Mouse (Mus musculus) layer of hippocampus, postnatal 36 days (tissue): Measurements from ENCODE around the gene Mpp2. TPM values are rescaled to one million over a fixed set of nuclear protein-coding genes. Genes with fewer than 3 reads are reported as not detected.

Source experiments
- DNase-seq, 2 experiments: peaks; one replicate each; pipeline ENCODE4 v3.0.0; 2022
- total RNA-seq, 2 experiments: library from RNA; stranded (reverse); gene quantifications; 2 replicates each; pipeline ENCODE4 v1.2.3; 2021

The Mpp2 gene
- 100 to 1,000 TPM; 138 to 139 TPM for total RNA-seq

DNA sequence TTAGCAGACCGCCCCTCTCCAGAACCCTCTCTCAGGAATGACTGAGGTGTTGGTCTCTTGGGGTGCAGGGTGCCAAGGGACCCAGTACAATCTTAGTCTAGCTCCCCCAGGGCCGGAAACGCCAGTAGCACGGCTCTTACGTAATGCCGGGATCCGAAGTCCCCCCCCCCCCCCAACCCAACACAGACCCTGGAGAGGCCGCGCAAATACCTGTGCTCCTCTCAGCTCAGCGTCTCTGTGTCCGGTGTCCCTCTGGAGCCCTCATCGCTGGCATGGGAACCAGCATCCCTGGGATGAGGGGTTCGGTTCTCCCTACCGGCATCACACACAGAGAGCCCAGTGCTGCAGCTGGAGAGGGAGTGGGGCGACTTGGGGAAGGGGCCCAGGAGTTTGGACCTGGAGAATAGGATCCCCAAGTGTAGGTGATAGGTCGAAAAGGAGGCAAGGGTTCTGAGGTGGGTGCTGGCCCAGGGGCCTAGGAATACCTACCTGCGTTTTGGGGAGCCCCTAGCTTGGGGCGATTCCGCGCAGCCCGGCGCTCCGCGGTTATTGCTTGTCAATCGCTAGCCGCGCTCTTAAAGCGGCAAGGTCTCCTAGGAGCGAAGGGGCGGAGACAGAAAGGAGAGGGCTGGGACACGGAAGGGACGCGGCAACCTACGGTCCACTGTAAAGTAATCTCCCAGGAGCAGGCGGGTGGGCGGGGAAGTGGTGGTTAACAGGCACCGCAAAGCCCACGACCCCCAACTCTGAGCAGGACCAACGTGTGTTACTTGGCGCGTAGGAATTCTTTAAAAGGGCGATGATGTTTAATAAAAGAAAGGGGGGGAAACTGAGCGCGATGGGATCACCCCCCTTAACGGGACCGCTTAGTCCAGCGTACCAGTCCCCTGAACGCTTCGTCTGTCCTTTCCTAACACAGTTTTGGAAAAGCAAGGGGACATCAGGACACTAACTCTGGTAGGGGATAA is at the start of gene Mpp2:
Gene Mpp2 (minus strand): TSS at position 585 of the 968 bp plus-strand sequence.
- DNase-seq: peak; percentile 82

DNA sequence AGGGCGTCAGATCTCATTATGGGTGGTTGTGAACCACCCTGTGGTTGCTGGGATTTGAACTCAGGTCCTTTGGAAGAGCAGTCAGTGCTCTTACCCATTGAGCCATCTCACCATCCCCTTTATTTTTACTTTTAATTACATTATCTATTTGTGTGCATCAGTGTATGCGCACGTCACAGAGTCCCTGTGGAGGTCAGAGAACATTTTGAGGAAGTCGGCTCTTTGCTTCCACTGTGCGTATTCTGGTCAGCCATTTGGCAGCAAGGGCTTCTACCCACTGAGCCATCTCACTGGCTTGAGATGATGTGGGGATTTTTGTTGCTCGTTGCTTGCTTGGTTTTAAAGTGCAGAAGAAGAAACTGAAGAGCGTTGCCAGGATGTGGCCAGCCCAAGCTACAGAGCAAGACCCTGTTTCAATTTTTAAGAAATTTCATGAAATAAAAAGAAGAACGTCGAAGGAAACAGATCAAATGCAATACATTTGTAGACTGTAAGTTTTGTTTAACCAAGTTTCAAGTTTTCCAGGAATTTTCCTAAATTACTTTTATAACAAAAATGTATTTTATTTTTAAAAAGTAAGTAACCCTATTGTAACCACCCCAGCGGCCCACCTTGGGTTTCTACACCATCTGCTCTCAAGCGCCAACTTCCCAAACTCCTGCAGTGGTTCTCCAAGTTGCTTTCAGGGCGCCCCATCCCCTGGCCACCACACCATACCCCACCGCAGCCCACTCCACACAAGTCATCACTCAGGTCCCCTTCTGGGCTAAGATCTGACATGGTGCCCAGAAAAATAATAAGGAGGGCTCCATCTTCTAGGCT is 49.5 kb upstream of the Mpp2 start:
- DNase-seq: no peak

DNA sequence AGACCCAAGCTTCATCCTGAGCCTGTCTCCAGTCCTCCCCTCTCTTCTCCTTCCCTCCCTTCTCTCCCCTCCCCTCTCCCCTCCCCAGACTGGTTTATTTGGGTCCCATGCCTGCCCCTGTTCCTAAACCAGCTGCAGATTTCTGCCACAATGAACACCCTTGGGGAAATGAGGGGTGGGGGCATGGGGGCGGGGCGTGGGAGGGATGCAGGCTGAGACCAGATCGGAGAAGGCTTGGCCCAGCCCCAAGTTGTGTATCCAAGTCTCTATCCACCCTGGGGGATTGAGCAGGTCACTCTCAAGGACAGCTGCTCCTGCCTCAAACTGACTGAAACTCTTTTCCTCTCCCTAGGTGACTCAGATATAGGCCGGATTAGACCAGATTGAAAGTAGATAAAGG is 46.2 kb upstream of the Mpp2 start:
- no peak for DNase-seq

DNA sequence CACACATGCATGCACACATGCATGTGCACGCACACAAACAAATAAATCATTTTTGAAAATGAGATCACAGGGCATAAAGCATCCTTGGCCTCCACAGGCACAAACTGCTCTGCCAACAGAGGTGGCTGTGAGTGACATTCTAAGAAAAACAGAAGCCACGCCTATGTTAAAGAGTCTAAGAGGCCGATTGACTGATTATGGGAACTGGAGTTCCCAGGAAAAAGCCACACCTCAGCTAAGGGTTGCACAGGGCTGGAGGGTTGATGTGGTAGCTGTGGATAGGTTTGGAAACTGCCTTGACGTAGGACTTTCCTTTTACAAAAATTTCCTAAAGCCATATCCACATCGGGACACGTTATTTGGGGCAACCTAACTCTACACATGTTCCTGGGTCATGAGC is 29.1 kb upstream of the Mpp2 start:
- DNase-seq: no peak

DNA sequence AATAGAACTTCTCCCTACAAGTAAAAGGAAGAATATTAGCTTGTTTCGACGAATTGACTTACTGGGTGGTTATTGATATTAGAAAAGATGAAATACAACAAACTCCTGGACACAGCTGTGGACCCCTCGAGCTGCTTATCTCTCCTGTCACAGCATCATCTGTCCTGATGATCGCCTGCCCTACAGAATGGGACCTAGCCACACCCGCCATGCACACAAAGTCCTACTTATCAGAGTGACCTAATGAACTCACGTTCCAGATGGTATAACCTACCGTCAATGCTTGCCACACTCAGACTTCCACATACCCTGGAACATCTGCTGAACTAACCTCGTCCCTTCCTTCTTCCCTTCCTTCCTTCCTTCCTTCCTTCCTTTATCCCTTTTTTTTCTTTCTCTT is 27.9 kb upstream of the Mpp2 start:
- DNase-seq: no peak

DNA sequence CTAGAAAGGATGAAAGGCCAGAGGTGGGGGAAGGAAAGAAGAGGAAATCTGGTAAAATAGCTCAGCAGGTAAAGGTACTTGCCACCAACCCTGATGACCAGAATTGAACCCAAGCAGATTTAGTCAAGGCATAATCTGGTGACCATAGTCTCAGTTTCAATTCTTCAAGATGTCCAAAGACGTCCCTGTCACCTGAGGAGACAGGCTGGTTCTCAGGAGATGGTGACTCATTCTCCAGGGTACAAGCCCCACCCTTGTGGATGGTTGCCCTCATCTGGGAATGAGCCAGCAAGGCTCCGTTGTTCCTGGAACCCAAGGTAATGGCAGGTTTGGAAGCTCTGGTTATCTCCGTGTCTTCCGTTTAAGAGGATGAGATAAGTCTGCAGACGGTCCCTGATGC is 23.3 kb upstream of the Mpp2 start:
- DNase-seq: no peak

DNA sequence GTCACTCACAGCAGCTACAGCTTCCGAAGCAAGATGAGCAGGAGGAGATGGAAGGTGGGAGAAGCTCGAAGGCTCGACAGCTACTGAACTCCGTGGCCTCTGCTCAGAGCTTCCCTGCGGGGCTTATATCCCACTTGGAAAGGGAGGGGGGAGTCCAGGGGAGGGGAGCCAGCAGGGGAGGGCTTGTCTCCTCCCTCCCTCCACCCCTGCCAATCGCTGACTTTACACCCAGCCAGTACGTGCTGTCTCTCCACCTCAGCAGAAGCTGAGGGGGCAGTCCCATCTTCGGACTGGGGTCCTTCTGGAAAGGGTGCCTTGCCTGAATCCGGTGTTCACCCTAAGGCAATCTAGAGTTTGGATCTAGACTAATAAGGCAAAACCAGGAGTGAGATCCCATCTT is 19.4 kb upstream of the Mpp2 start, which contains the start of gene Pyy:
Gene Pyy (minus strand): TSS at position 101 of the 400 bp plus-strand sequence.
- DNase-seq: no peak

DNA sequence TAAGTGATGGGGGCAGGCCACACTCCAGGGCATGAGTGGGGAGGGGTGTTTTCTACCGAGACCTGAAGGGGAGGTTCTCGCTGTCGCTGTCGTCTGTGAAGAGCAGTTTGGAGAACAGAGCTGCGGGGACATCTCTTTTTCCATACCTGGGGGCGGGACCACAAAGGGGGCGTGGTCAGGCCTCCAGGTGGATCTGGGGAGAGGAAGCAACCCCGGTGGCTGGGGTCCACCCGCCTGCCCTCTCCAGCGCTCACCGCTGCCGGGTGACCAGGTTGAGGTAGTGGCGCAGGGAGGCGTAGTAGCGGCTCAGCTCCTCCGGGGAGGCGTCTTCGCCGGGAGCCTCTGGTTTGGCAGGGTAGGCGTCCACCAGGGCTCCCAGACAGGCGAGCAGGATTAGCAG is 18.6 kb upstream of the Mpp2 start:
- no peak for DNase-seq

DNA sequence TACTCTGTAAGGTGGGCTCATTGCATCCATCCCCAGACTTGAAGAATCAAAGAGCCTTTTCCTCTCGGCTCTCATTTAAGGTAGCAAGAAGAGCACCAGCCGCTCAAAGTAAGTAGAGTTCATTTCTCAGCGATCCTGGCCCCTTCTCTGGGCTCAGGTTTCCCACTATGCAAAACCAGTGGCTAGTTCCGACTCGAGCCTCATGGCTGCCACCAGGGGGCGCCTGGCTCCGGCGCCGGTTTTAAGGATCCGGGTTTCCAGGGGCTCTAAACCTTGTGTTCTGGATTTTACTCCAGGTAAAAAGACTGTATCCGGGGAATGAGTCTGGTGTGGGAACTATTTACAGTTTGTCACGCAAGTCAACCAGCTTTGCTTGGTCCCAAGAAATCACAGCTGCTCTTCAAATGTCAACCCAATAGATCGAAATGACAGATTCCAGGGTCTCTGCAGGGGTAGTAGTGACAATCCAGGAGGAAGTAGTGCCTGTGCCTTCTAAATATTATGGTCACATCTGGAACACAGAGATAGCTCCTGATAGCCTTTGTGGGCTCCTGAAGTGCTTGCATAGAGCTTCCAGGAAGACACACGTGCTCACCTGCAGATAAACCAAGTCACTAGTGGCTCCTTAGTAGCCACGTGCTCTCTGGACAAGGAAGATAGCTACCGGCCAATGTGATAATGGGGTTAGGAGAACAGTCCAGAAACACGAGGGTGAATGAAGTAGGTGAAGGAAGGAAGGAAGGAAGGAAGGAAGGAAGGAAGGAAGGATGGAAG is 14.4 kb upstream of the Mpp2 start:
- peak; percentile 37 to 49 for DNase-seq

DNA sequence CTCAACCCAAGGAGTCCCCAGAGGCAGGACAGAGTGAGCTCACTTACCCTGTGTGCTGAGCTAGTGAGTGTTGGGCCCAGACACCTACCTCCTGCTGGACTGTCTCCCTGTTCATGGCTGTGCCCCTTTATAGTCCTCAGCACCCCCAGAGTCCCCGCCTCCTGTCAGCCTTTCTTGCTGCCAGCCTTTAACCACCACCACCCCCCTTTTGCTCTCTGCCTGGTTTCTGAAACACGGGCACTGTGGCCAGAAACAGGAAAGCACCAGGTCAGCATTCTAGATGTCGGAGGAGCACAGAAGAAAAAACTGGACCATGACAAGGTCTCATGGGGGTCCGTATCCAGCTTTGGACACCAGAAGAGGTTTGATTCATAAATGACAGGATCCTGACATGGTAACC is 12.9 kb upstream of the Mpp2 start, which contains the start of gene Ppy:
Gene Ppy (minus strand): TSS at position 101 of the 400 bp plus-strand sequence.
- DNase-seq: no peak

DNA sequence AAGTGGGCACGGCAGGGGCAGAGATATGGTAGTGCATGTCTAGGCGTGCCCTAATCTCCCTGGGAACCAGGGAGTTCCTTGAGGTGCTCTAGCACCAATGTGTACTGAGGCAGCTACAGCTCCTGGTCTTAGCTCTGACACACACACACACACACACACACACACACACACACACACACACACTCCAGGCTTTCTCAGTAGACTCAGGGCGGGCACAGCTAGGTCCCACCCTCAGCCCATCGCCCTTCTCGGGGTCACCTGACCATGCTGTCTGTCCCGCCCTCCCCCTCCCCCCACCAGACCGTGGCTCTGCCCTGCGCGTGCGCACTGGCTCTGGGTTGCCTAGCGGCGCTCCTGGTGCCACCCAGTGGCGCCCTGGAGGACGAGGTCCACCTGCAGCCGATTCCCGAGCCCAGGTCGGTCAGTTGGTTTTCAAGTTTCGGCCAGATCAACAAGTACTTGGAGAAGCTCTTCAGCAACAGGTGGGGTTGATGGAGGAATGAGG is 8.6 kb upstream of the Mpp2 start:
- peak; percentile 64 to 66 for DNase-seq

DNA sequence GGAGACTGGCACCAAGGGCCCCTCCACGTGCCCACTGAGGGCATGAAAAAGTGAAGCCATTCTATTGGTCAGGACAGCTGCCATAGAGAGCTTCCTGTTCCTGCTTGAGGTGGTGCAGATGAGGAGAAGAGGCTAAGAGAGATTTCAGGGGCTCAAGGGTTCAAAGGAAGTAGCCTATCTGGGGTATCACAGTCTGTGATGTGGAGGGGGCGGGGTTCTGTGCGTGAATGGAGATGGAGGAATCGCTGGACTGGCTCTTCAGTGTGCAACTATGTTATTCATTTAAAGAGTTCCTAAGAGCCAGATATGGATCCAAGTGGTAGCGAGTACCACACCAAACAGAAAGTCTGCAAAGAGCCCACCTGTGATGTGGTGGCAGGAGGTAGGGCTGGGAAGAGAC is 8.1 kb upstream of the Mpp2 start:
- DNase-seq: no peak

DNA sequence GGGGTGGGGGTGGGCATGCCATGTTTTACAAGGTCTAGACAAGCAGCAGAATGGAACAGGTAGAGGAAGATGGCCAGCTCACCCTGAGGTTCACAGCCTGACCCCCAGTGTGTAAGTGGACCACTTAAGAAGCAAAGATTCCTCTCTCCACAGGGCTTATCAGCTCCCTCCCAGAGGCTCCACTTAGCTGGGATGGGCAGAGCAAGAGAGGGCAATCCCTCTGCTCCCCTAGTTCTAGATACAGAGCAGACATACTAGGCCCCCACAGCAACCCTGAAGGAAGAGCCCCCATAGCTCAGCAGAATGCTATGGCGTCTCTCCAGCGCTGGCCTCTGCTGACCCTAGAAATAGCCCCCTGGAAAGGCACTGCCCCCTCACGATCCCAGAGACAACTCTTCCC is 7.4 kb upstream of the Mpp2 start:
- DNase-seq: no peak

DNA sequence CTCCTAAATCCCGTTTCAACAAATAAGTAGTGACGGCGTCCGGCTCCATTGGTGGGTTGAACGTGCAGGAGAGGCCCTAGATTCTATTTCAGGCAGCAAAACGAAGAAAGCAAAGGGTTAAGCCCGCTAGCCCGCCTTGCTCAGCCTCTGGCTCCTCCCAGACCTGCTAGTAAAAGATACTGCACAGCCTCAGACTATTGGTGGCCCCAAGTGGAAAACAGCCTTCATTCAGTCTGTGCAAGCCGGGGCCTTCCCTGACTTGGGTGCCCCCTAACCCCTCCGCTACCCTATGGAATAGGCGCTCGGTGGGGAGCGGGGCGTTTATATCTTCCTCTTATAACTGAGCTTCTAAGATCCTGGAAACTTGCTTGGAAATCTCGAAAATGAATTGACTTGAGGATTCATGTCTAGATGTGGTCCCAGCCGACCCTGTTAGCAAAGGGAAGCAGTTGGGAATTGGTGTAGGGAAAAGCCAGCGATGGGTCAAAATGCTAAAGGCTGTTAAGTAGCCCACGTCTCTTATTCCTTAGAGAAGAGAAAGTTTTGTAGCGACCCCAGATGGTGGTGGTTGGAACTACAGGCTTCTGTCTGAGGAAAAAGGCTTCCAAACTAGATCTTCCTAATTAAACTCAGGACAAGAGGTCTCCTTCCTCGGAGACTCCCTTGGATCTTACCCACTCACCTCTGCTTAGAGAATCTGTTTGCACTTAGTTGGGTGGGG is 933 bp upstream of the Mpp2 start:
- DNase-seq: peak; percentile 63 to 74

DNA sequence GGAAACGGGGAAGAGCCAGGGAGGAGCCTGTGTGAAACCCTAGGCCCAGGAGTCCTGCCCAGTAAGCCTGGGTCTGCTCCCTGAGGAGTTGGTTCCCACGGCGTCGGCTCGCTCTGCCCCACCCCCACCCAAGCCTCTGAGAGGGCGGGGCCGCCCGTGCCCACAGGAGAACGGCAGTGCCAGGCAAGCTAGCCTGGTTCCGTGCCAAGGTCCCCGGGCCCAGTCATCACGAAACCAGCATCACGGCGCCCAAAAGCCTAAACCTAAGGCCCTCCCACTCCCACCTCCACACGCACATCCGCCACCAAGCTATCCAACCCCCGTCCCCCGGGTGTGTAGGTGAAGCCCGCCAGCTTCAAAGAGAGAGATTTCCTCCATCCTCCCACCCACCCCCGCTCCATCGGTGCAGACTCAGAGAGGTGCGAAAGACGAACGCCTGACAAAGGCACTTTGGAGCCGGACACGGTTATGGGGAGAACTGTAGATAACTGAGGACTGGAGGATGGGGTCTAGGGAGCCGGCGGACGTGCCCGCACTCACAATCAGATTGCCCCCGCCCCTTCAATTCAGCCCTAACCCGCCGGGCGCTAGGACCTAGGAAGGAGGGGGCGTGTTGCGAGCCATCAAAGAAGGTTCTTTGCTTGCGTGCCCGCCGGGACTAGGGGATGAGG is 1.1 kb downstream of the Mpp2 start:
- DNase-seq: peak; percentile 82

DNA sequence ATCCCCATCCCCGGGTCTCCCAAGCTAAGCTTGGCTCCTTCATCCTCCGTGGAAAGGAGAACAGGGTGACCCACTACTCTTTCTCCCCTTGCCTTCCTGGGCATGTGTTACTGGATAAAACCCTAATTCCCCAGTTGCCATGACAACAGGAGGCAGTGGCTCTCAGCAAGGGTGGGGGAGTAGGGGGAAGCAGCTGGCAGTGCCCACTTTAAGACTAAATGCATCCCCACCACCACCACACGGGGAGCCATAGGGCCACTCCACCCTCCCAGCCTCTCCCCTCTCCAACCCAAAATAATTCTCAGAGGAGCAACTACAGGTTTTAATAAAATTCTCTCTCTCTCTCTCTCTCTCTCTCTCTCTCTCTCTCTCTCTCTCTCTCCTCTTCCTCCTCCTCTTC is 2.0 kb downstream of the Mpp2 start:
- DNase-seq: peak; percentile 67 to 74

DNA sequence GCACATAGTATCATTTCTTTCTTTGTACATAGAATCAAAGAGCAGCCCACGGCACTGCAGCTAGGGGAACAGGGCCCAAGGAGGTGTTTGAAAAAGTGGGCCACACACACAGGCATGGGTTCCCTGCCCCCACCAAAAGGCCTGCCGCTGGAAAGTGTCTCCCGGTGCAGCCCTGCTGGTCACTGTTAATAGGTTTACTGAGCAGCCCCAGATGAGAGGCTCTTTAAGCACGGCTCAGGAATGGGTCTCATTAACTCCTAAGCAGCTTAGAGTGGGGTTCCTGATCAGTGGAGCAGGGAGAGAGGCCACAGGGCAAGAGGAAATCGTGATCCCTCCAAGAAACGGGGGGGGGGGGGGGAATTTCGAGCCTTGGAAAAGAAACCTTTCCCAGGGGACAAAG is 4.2 kb downstream of the Mpp2 start:
- DNase-seq: no peak

DNA sequence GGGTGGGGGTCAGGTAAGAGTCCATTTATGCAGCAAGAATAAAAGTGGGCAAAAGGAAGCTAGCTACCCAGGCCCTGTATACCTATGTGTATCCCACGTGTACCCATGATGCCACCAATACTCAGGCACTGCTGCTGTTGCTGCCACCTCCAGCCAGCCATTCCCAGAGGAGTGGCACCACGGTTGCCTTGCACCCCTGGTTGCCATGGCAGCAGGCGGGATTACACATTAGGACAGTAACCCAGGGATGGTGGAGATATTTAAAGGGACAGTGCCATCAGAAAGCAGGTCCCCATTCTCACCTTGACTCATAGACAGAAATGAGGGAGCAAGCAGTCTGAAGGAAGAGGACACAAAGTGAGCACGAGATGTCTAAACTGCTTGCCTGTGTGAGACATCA is 5.1 kb downstream of the Mpp2 start:
- no peak for DNase-seq

DNA sequence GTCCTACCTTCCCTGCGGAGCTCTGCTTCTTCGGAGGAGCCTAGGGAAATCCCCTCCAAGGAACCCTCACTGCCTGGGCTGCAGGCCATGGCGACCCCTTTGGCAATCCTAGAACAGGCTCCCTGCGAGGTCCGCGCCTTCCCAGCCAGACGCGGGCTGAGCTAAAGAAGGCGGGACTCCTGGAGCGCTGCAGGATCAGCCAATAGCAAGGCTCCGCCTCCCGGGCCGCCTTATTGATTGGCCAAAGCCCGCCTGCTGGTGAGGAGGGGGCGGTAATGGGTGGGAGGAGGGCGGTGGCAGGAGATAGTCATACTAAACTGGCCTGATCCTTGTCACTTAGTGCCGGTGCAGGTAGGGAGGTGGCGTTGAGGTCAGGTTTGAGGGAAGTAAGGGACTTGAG is 6.0 kb downstream of the Mpp2 start:
- peak; percentile 76 to 83 for DNase-seq

DNA sequence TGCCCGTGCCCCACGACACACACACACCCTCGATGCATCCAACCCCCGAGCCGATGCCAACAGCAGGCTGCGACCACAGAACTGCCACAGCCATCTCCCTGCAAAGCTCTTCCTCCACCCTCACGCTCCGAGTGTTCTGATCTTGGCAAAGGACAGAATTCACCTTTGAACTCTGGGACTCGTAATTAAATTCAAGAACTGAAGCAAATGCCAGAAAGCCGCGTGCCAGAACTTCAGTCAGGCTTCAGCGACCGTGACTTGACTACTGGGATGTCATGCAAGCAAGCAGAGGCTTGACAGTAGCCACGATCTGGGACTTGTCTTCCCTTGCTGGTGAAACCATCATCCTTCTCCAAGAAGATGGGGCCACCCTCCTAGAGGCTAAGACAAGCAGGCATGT is 14.6 kb downstream of the Mpp2 start:
- no peak for DNase-seq

DNA sequence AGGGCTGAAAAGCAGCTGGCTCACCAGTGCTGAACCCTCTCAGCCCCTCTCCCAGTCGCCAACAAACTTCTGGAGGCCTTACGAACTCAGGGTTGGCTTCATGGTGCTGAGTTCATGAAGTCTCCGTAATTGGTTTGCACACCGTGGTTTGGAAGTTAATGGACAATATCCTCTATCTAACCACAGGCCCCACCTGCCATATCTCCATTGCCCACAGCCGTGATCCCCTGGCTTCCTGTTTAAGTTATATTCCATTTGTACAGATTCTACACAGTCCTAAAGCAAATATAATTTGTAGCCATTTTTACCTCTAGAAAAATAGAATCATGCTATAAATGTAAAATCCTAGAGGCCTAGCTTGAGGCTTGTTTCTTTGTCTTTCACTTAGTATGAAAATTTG is 15.6 kb downstream of the Mpp2 start:
- no peak for DNase-seq
